Mouse (Mus musculus) myocyte (in vitro differentiated cells): ENCODE measurements around the gene Tec. TPM values are rescaled to one million over a fixed set of nuclear protein-coding genes. Genes with fewer than 3 reads are reported as not detected.

ENCODE experiments used
- H3K27me3 ChIP-seq: one replicate; pipeline ENCODE4 v1.6.1; 2011; ENCODE audit not compliant: control insufficient read depth, insufficient read depth, insufficient read length
- H3K36me3 ChIP-seq: one replicate; pipeline ENCODE4 v1.6.1; 2011; ENCODE audit not compliant: control insufficient read depth, insufficient read depth
- H3K4me2 ChIP-seq: one replicate; pipeline ENCODE4 v1.6.1; 2011; ENCODE audit warnings: low read depth, control low read depth
- H3K4me3 ChIP-seq: one replicate; pipeline ENCODE4 v1.5.1; 2011; ENCODE audit warnings: mild to moderate bottlenecking, control low read depth, moderate library complexity
- H3K79me2 ChIP-seq: one replicate; pipeline ENCODE4 v1.6.1; 2011; ENCODE audit not compliant: control insufficient read depth, insufficient read depth
- H3ac ChIP-seq: one replicate; pipeline ENCODE4 v1.6.1; 2011; ENCODE audit not compliant: control insufficient read depth, insufficient read length
- CEBPB ChIP-seq: IDR thresholded peaks from 2 replicates; pipeline ENCODE4 v1.6.1; 2011; ENCODE audit warnings: mild to moderate bottlenecking, moderate library complexity; ENCODE audit not compliant: poor library complexity, insufficient read depth, severe bottlenecking
- E2F4 ChIP-seq: IDR thresholded peaks from one replicate; pipeline ENCODE4 v1.6.1; 2011; ENCODE audit warnings: mild to moderate bottlenecking, control low read depth, moderate library complexity; ENCODE audit not compliant: insufficient read depth
- MAX ChIP-seq: IDR thresholded peaks from one replicate; pipeline ENCODE4 v1.6.1; 2011; ENCODE audit warnings: low read depth, mild to moderate bottlenecking, control low read depth
- MYOD1 ChIP-seq, 3 experiments: IDR thresholded peaks; one replicate each; pipeline ENCODE4 v1.6.1; 2011; ENCODE audit warnings: control low read depth in 2 of 3, low read depth in 2 of 3, mild to moderate bottlenecking in 2 of 3, moderate library complexity in 1 of 3; ENCODE audit not compliant: insufficient read length in 2 of 3, control insufficient read depth in 1 of 3
- MYOG ChIP-seq, 3 experiments: IDR thresholded peaks; one replicate each; pipeline ENCODE4 v1.6.1; 2011; ENCODE audit warnings: control low read depth in 2 of 3, low read depth in 2 of 3, mild to moderate bottlenecking in 2 of 3; ENCODE audit not compliant: insufficient read length in 2 of 3, control insufficient read depth in 1 of 3, insufficient read depth in 1 of 3
- POLR2A ChIP-seq: IDR thresholded peaks from one replicate; pipeline ENCODE4 v1.6.1; 2011; ENCODE audit warnings: low read depth, mild to moderate bottlenecking, control low read depth, moderate library complexity; ENCODE audit not compliant: insufficient read length
- POLR2AphosphoS2 ChIP-seq: IDR thresholded peaks from one replicate; pipeline ENCODE4 v1.6.1; 2011; ENCODE audit warnings: low read depth, control low read depth; ENCODE audit not compliant: insufficient read length
- REST ChIP-seq: IDR thresholded peaks from one replicate; pipeline ENCODE4 v1.6.1; 2011; ENCODE audit warnings: mild to moderate bottlenecking, control low read depth, moderate library complexity; ENCODE audit not compliant: insufficient read depth, insufficient read length
- SRF ChIP-seq: IDR thresholded peaks from one replicate; pipeline ENCODE4 v1.6.1; 2011; ENCODE audit warnings: low read depth; ENCODE audit not compliant: control insufficient read depth, insufficient read length
- TCF12 ChIP-seq: IDR thresholded peaks from one replicate; pipeline ENCODE4 v1.6.1; 2011; ENCODE audit warnings: mild to moderate bottlenecking, control low read depth; ENCODE audit not compliant: poor library complexity, insufficient read depth, severe bottlenecking
- TCF3 ChIP-seq: IDR thresholded peaks from one replicate; pipeline ENCODE4 v1.6.1; 2011; ENCODE audit warnings: low read depth, control low read depth; ENCODE audit not compliant: insufficient read length
- USF1 ChIP-seq: IDR thresholded peaks from one replicate; pipeline ENCODE4 v1.6.1; 2011; ENCODE audit warnings: low read depth, mild to moderate bottlenecking, control low read depth, moderate library complexity
- polyA plus RNA-seq: library from polyadenylated mRNA; unstranded; fragments of >200 nt; fragmentation: generic; extraction: Trizol; gene quantifications from one replicate; pipeline ENCODE4 v1.2.1, GENCODE M21; 2012; ENCODE audit warnings: missing spikeins

Tec gene
- polyA plus RNA-seq, 1 experiment: 1.5 TPM

- Histone ChIP-seq H3K36me3 (no peaks in the 10 kb centered on the region), H3K27me3 (no peaks in the 10 kb centered on the region), H3K4me3 (no peak overlapping the region), H3ac (no peak overlapping the region), H3K79me2 (no peaks in the 10 kb centered on the region), H3K4me2 (no peak overlapping the region)
- no peak for TF ChIP-seq CEBPB
- TF ChIP-seq REST: no peak
- TF ChIP-seq USF1: no peak
- no peak for TF ChIP-seq MAX
- no peak for TF ChIP-seq POLR2AphosphoS2
- no peak for TF ChIP-seq TCF12
- no peak for TF ChIP-seq MYOD1 (IDR thresholded peaks at IDR 0.05; ENCODE audit: control insufficient read depth in 1 of 3, insufficient read length in 2 of 3, low read depth in 2 of 3)
- TF ChIP-seq TCF3: no peak
- TF ChIP-seq POLR2A: no peak
- no peak for TF ChIP-seq MYOG (IDR thresholded peaks at IDR 0.05; ENCODE audit: control insufficient read depth in 1 of 3, insufficient read depth in 1 of 3, insufficient read length in 2 of 3, low read depth in 2 of 3)
- TF ChIP-seq E2F4: no peak
- no peak for TF ChIP-seq SRF
Observed at GRCm38 (mm10) chr5:72864654-72865178, 3.6 kb downstream of the Tec start.

DNA sequence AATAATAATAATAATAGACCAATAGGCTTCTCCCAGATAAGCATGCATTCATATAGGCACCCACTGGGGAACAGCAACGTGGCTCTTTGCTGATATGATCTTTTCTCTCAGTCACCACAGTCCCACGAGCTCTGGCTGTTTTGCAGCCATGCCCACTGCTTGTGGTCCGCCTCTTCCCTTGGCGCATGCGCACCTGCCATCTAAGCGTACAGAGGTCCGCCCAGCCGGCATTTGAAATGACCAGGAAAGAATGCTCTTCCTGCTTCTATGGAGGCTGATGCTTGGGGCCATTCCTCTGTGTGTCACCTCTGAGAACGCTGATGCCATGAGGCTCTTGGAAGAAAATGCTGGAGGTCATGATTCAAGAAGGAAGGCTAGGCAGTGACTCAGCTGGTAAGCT lies 5.1 kb downstream of the Tec start:
- Histone ChIP-seq H3K27me3 (no peaks in the 10 kb centered on the region), H3ac (no peak overlapping the region), H3K4me3 (no peak overlapping the region), H3K4me2 (no peak overlapping the region), H3K79me2 (no peaks in the 10 kb centered on the region), H3K36me3 (no peaks in the 10 kb centered on the region)
- TF ChIP-seq SRF (no peak), MYOG (IDR thresholded peaks at IDR 0.05; ENCODE audit: control insufficient read depth in 1 of 3, insufficient read depth in 1 of 3, insufficient read length in 2 of 3, low read depth in 2 of 3) (no peak), TCF12 (no peak), POLR2AphosphoS2 (no peak), MAX (no peak), MYOD1 (IDR thresholded peaks at IDR 0.05; ENCODE audit: control insufficient read depth in 1 of 3, insufficient read length in 2 of 3, low read depth in 2 of 3) (no peak), REST (no peak), USF1 (no peak), POLR2A (no peak), CEBPB (no peak), E2F4 (no peak), TCF3 (no peak)

- Histone ChIP-seq H3K4me3 (no peak overlapping the region), H3K4me2 (no peak overlapping the region), H3K27me3 (no peaks in the 10 kb centered on the region), H3K79me2 (no peaks in the 10 kb centered on the region), H3K36me3 (no peaks in the 10 kb centered on the region), H3ac (no peak overlapping the region)
- TF ChIP-seq E2F4 (no peak), TCF3 (no peak), REST (no peak), TCF12 (no peak), POLR2AphosphoS2 (no peak), MYOG (IDR thresholded peaks at IDR 0.05; ENCODE audit: control insufficient read depth in 1 of 3, insufficient read depth in 1 of 3, insufficient read length in 2 of 3, low read depth in 2 of 3) (no peak), CEBPB (no peak), SRF (no peak), MAX (no peak), MYOD1 (IDR thresholded peaks at IDR 0.05; ENCODE audit: control insufficient read depth in 1 of 3, insufficient read length in 2 of 3, low read depth in 2 of 3) (no peak), POLR2A (no peak), USF1 (no peak)
Observed at GRCm38 (mm10) chr5:72861726-72862385, 6.4 kb downstream of the Tec start.

DNA sequence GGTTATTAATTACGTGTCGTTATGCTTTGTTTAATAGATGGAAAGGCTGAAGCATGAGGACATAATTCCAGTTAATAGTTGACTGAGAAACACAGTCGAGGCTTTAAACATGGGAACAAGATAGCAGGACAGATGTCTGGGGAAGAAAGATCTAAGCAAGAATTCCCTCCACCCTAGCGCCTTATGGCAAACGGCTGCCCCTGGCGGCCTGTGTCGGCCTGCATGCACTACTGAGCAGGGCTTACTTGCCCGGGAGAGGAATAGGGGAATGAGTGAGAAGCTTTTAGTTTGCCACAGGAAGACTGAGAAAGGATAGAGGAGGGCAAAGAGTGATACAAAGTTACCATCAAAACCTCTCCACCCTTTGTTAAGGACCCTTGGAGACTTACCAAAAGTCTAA lies 7.4 kb downstream of the Tec start:
- Histone ChIP-seq H3K4me3 (no peak overlapping the region), H3ac (no peak overlapping the region), H3K4me2 (no peak overlapping the region), H3K36me3 (no peaks in the 10 kb centered on the region), H3K79me2 (no peaks in the 10 kb centered on the region), H3K27me3 (no peaks in the 10 kb centered on the region)
- TF ChIP-seq TCF3: no peak
- no peak for TF ChIP-seq MYOG (IDR thresholded peaks at IDR 0.05; ENCODE audit: control insufficient read depth in 1 of 3, insufficient read depth in 1 of 3, insufficient read length in 2 of 3, low read depth in 2 of 3)
- no peak for TF ChIP-seq REST
- no peak for TF ChIP-seq POLR2A
- TF ChIP-seq USF1: no peak
- TF ChIP-seq SRF: no peak
- no peak for TF ChIP-seq POLR2AphosphoS2
- TF ChIP-seq E2F4: no peak
- TF ChIP-seq TCF12: no peak
- no peak for TF ChIP-seq CEBPB
- no peak for TF ChIP-seq MYOD1 (IDR thresholded peaks at IDR 0.05; ENCODE audit: control insufficient read depth in 1 of 3, insufficient read length in 2 of 3, low read depth in 2 of 3)
- TF ChIP-seq MAX: no peak
